Comparison of ENCODE assay signal across 8 mouse cellular contexts in genomic region chr4:119157186-119157585, GRCm38 (mm10). TPM values are rescaled to one million over a fixed set of nuclear protein-coding genes. Genes with fewer than 3 reads are reported as not detected.
DNase-seq lines count a peak whose midpoint lies in the region; ATAC-seq lines count a peak whose summit lies in the region.

No protein-coding gene starts in this region.

- no peaks in the 10 kb centered on the region for H3K27me3 ChIP-seq in limb, embryonic 10.5 days (ENCODE audit: low read depth, poor library complexity, severe bottlenecking)

- H3K36me3 ChIP-seq in limb, embryonic 10.5 days, result no peaks in the 10 kb centered on the region

- intact Hi-C loops in left cerebral cortex, postnatal 4 days (cut with DNase I), result no loop called here
- intact Hi-C loops in left cerebral cortex, postnatal 36 days (cut with DNase I), result no loop called here

- 44% methylated on average over 2 of the region's 2 CpGs for WGBS in limb, embryonic 10.5 days

- no peak overlapping the region for H3K4me3 ChIP-seq in limb, embryonic 10.5 days

- H3K4me1 ChIP-seq in limb, embryonic 10.5 days, result no peaks in the 10 kb centered on the region

- DNase-seq in cerebellum, adult 11-12 months, result peak; percentile 18
- peak; percentile 67 for DNase-seq in left cerebral cortex, postnatal 4 days
- no peak for DNase-seq in left cerebral cortex, postnatal 36 days (ENCODE audit: low spot score in 2 of 2)
- DNase-seq in R1 (ENCODE audit: low read depth, low spot score), result peak; percentile 82
- DNase-seq in embryo, embryonic 11 days, result peak; percentile 60
- DNase-seq in limb, embryonic 10.5 days (ENCODE audit: low spot score), result peak; percentile 57
- peak; percentile 56 to 74 for DNase-seq in spleen, postnatal 14 days (ENCODE audit: low spot score in 2 of 2)

- H3K9me3 ChIP-seq in limb, embryonic 10.5 days (replicated peaks), result no peaks in the 10 kb centered on the region

- no peak overlapping the region for H3K27ac ChIP-seq in limb, embryonic 10.5 days

- no peak for ATAC-seq in cerebellum, adult (ENCODE audit: insufficient number of reproducible peaks, low FRiP score, low TSS enrichment)

RNA-seq across cellular contexts. Expression of gene Zfp691, which starts 16.8 kb away (rescaled TPM):
- total RNA-seq in left cerebral cortex, postnatal 4 days (2021), result 1 to 10 TPM; 4.5 to 8.7 TPM
- 1 to 10 TPM; 6.9 to 8.6 TPM for total RNA-seq in left cerebral cortex, postnatal 36 days (2021)
- polyA plus RNA-seq in limb, embryonic 10.5 days (2016; fragmentation: Nextera tagmentation; extraction: Ambion mirVana), result 10.1 and 10.3 TPM in 2 replicates

RNA-seq across cellular contexts. Expression of gene Ermap, which starts 32.6 kb away (rescaled TPM):
- 1 to 10 TPM in 1 of 2 experiments, under 1 TPM in 1; 0.40 to 1.0 TPM for total RNA-seq in left cerebral cortex, postnatal 4 days (2021)
- total RNA-seq in left cerebral cortex, postnatal 36 days (2021), result under 1 TPM; 0.44 to 0.75 TPM
- polyA plus RNA-seq in limb, embryonic 10.5 days (2016; fragmentation: Nextera tagmentation; extraction: Ambion mirVana), result 6.8 and 7.7 TPM in 2 replicates

RNA-seq across cellular contexts. Expression of gene Svbp, which starts 37.9 kb away (rescaled TPM):
- total RNA-seq in left cerebral cortex, postnatal 4 days (2021), result 10 to 100 TPM; 72.9 to 79.6 TPM
- total RNA-seq in left cerebral cortex, postnatal 36 days (2021), result 10 to 100 TPM; 18.5 to 20.5 TPM
- 115 and 133 TPM in 2 replicates for polyA plus RNA-seq in limb, embryonic 10.5 days (2016; fragmentation: Nextera tagmentation; extraction: Ambion mirVana)

RNA-seq across cellular contexts. Expression of gene Slc2a1, which starts 48.7 kb away (rescaled TPM):
- 10 to 100 TPM; 33.5 to 34.1 TPM for total RNA-seq in left cerebral cortex, postnatal 4 days (2021)
- total RNA-seq in left cerebral cortex, postnatal 36 days (2021), result 100 to 1,000 TPM; 107 to 126 TPM
- polyA plus RNA-seq in limb, embryonic 10.5 days (2016; fragmentation: Nextera tagmentation; extraction: Ambion mirVana), result 110 and 139 TPM in 2 replicates

Comparison
In these comparisons a context has a peak if more than half of its experiments do, and no peak if none do; other contexts are left out.
1. DNase-seq: peak in cerebellum, adult 11-12 months (single experiment), left cerebral cortex, postnatal 4 days (single experiment), R1 (single experiment), embryo, embryonic 11 days (single experiment), limb, embryonic 10.5 days (single experiment) and spleen, postnatal 14 days (2 of 2); none in left cerebral cortex, postnatal 36 days (0 of 2).